Mouse (Mus musculus) small intestine, adult 2 months (tissue): Measurements from ENCODE around the gene Dennd1b.

ENCODE experiments used
- CTCF ChIP-seq: fragments of 200-500 bp; IDR thresholded peaks from 2 replicates; pipeline ENCODE4 v1.5.1; 2012; ENCODE audit warnings: low read depth, mild to moderate bottlenecking, control low read depth, inconsistent platforms, low read length, moderate library complexity, mixed read lengths; ENCODE audit not compliant: insufficient replicate concordance, insufficient read length; ENCODE audit errors: extremely low read depth
- POLR2A ChIP-seq: fragments of 200-500 bp; IDR thresholded peaks from 2 replicates; pipeline ENCODE4 v1.6.1; 2012; ENCODE audit warnings: low read depth, mild to moderate bottlenecking, control low read depth, inconsistent platforms, low read length, moderate library complexity

DNA sequence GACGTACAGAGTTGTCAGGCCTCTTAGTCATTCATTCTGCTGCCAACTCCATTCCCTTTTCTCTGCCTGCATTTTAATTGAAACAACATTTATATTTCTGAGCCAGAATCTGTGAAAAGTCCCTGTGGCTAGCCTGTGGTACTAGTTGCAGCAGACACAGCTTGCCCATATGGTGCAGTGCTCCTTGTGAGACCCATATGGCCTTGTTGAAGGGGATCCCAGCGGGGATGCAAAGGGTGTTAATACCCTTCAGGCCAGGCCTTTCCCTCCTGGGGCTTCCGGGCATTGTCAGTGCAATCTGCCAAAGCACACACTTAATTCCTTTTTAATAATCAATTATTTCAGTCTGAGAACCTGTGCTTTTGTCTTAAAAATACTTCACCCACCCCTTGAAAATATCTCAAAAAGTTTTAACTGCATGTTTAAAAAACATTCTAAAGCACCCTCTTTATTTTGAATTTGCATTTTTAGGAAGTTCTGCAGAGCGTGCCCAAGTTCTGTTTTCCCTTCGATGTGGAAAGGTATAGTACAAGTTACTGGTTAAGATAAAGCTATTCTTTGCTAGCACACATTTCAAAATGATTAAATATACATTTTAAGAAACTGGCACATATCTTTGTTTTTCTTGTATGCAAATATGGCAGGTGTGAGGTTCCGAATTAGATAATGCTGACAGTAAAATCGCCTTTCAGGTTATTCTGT, 76.4 kb downstream of the Dennd1b start:
- TF ChIP-seq POLR2A (no peak), CTCF (no peak)
